ENCODE assay signal across 9 mouse cellular contexts in genomic region chr5:44101231-44102110, GRCm38 (mm10). TPM values are rescaled to one million over a fixed set of nuclear protein-coding genes. Genes with fewer than 3 reads are reported as not detected.
DNase-seq lines count a peak whose midpoint lies in the region; ATAC-seq lines count a peak whose summit lies in the region.
"Had no signal": no experiment of that assay in that cellular context is flagged by ENCODE, and none has a peak within 500 bp of the region (broad histone marks: within the 10 kb centered on the region; RNA-seq: fewer than 3 reads in every experiment).

Gene Prom1 (minus strand): TSS chr5:44102032.

- H3K27me3 ChIP-seq in erythroblast, embryonic 14.5 days (ENCODE audit: control insufficient read depth) = peaks cover 52% of the 10 kb centered on the region
- H3K27me3 ChIP-seq in stomach, embryonic 16.5 days (ENCODE audit: control insufficient read depth, insufficient read depth, low read length) = no peaks in the 10 kb centered on the region

- peak within 1 kb of the TSS; percentile 93 for H3K4me2 ChIP-seq in stomach, embryonic 16.5 days (ENCODE audit: low read depth, low read length)

- peak; percentile 26 for DNase-seq in gastrocnemius, postnatal 10 days
- no peak for DNase-seq in gastrocnemius, adult 8-10 months (ENCODE audit: low spot score in 2 of 2)
- peak in 1 of 2 experiments; percentile 5 for DNase-seq in adrenal gland, postnatal 4 days (ENCODE audit: low spot score in 2 of 2)
- DNase-seq in layer of hippocampus, postnatal 10 days (ENCODE audit: low spot score in 2 of 2) = peak in 1 of 2 experiments; percentile 28
- peak; percentile 23 to 55 for DNase-seq in lung, postnatal 4 days

- WGBS in stomach, embryonic 16.5 days = 2% methylated on average over 44 of the region's 44 CpGs

- peak; percentile 29 to 47 for ATAC-seq in hematopoietic stem cell, adult 5-6 weeks (replicated peaks in 1 of 2; ENCODE audit: insufficient read depth in 1 of 2, low FRiP score in 2 of 2, low TSS enrichment in 1 of 2, low read depth in 1 of 2, poor library complexity in 2 of 2, severe bottlenecking in 2 of 2)
- ATAC-seq in stomach, embryonic 16.5 days (ENCODE audit: insufficient read depth, low FRiP score) = peak; percentile 79

- peak within 1 kb of the TSS; percentile 49 for H3K4me3 ChIP-seq in erythroblast, embryonic 14.5 days (replicated peaks)
- H3K4me3 ChIP-seq in stomach, embryonic 16.5 days (replicated peaks; ENCODE audit: low read length) = peak within 1 kb of the TSS; percentile 72

- no peaks in the 10 kb centered on the region for H3K9me3 ChIP-seq in erythroblast, embryonic 14.5 days (ENCODE audit: control insufficient read depth, low read length)
- no peaks in the 10 kb centered on the region for H3K9me3 ChIP-seq in stomach, embryonic 16.5 days (replicated peaks; ENCODE audit: control insufficient read depth, low read length)

- no peaks in the 10 kb centered on the region for H3K4me1 ChIP-seq in erythroblast, embryonic 14.5 days (ENCODE audit: control insufficient read depth)
- peaks cover 5% of the 10 kb centered on the region; the same call in 1 of the 2 replicates for H3K4me1 ChIP-seq in stomach, embryonic 16.5 days (ENCODE audit: control insufficient read depth, insufficient read depth, low read length)

- peak within 1 kb of the TSS; percentile 80 for H3K27ac ChIP-seq in stomach, embryonic 16.5 days (ENCODE audit: low read length)
- H3K27ac ChIP-seq: macrophage had no signal

- peak within 1 kb of the TSS; percentile 87 for H3K9ac ChIP-seq in stomach, embryonic 16.5 days (ENCODE audit: low read length)

- no peaks in the 10 kb centered on the region for H3K36me3 ChIP-seq in erythroblast, embryonic 14.5 days (ENCODE audit: control insufficient read depth)
- H3K36me3 ChIP-seq in stomach, embryonic 16.5 days (ENCODE audit: control insufficient read depth, insufficient read depth, low read length) = no peaks in the 10 kb centered on the region

RNA-seq across cellular contexts. Expression of gene Prom1, which starts in this region (rescaled TPM):
- 10 to 100 TPM; 12.7 to 16.0 TPM for total RNA-seq in gastrocnemius, postnatal 10 days (2021)
- 10 to 100 TPM in 1 of 4 experiments, 1 to 10 TPM in 3; 7.7 to 11.6 (median 9.6) TPM for total RNA-seq in gastrocnemius, adult 8-10 months (2022)
- total RNA-seq in adrenal gland, postnatal 4 days (2021) = 10 to 100 TPM; 10.2 to 18.4 TPM
- not detected in 2 replicates for polyA plus RNA-seq in erythroblast, embryonic 14.5 days (2012)
- total RNA-seq in hematopoietic stem cell, adult 5-6 weeks (2017) = 3.3 and 6.4 TPM in 2 replicates
- total RNA-seq in layer of hippocampus, postnatal 10 days (2021) = 10 to 100 TPM; 13.4 to 15.1 TPM
- polyA plus RNA-seq in stomach, embryonic 16.5 days (2015; fragmentation: Nextera tagmentation; extraction: Ambion mirVana) = 61.3 and 79.0 TPM in 2 replicates

Comparison
In these comparisons a context has a peak if more than half of its experiments do, and no peak if none do; other contexts are left out.
1. RNA of gene Prom1 (polyA plus RNA-seq): 61.3 to 79.0 TPM in stomach, embryonic 16.5 days; not detected in erythroblast, embryonic 14.5 days; every median in the first group is over 10 times any median in the second.
2. DNase-seq: peak in gastrocnemius, postnatal 10 days (single experiment) and lung, postnatal 4 days (2 of 2); none in gastrocnemius, adult 8-10 months (0 of 2).